Comparison of ENCODE assay signal across 11 mouse cellular contexts in the genomic region with DNA sequence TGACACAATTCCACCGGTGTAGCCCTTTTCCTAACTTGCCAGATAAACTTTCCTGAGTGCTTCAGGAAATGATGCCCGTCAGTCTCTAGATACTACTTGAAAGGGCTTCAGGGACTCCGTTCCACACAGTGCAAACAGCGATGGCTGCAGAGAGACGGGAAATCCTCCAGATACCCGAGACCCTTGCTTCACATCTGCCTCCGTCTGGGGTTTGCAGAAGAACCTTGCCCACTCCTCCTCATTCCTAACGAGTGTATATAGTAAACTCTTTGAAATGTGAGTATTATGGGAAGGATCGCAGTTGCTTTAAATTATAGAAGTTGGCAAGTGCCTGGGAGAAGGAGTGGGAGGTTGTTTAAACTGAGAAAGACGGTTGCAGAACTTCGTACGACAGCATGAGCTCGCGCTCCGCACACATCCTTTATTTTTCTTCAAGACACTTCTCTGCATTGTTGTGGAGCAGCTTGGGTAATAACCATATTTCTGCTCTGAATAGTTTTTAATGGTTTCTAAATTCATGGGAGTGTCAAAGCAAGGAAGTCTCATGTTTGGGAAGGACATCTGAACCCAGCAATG. TPM values are rescaled to one million over a fixed set of nuclear protein-coding genes. Genes with fewer than 3 reads are reported as not detected.
A peak's percentile ranks its signal among the peaks of the same experiment; 100 is the strongest.
DNase-seq lines count a peak whose midpoint lies in the region; ATAC-seq lines count a peak whose summit lies in the region.
"Had no signal": no experiment of that assay in that cellular context is flagged by ENCODE, and none has a peak within 500 bp of the region (broad histone marks: within the 10 kb centered on the region; RNA-seq: fewer than 3 reads in every experiment).

Gene C1qtnf7 (plus strand): TSS at position 138 of the 576 bp plus-strand sequence.

- no peak; the same call in 1 of the 2 replicates for ATAC-seq in embryonic facial prominence, embryonic 14.5 days (ENCODE audit: low read depth)
- ATAC-seq in granulocyte monocyte progenitor cell, adult 5-6 weeks (replicated peaks; ENCODE audit: poor library complexity, severe bottlenecking) = no peak

- H3K4me1 ChIP-seq in embryonic facial prominence, embryonic 14.5 days (ENCODE audit: control insufficient read depth, insufficient read depth, low read length) = no peaks in the 10 kb centered on the region; the same call in 1 of the 2 replicates

- H3K4me3 ChIP-seq in embryonic facial prominence, embryonic 14.5 days (ENCODE audit: low read depth, low read length) = peak within 1 kb of the TSS; percentile 34

- peak within 1 kb of the TSS; percentile 50 for H3K4me2 ChIP-seq in embryonic facial prominence, embryonic 14.5 days (ENCODE audit: low read depth, low read length)
- H3K4me2 ChIP-seq: midbrain, embryonic 11.5 days had no signal

- intact Hi-C loops in left cerebral cortex, postnatal 14 days (cut with DNase I) = no loop called here
- intact Hi-C loops in left cerebral cortex, postnatal 10 days (cut with DNase I) = no loop called here

- H3K9ac ChIP-seq in embryonic facial prominence, embryonic 14.5 days (ENCODE audit: low read depth, low read length) = peak within 1 kb of the TSS; percentile 51

- H3K27me3 ChIP-seq in embryonic facial prominence, embryonic 14.5 days (replicated peaks; ENCODE audit: control insufficient read depth, insufficient read depth, low read length) = no peaks in the 10 kb centered on the region

- peak; percentile 43 to 51 for DNase-seq in left cerebral cortex, postnatal 14 days (ENCODE audit: low spot score in 2 of 2)
- no peak for DNase-seq in left cerebral cortex, postnatal 10 days (ENCODE audit: extremely low spot score in 1 of 2, low spot score in 2 of 2)
- DNase-seq in embryonic facial prominence, embryonic 14.5 days (ENCODE audit: low spot score) = no peak
- DNase-seq in kidney, postnatal 4 days = peak; percentile 22 to 44
- peak; percentile 35 to 45 for DNase-seq in right cerebral cortex, postnatal 10 days (ENCODE audit: low spot score in 2 of 2)
- no peak for DNase-seq in urinary bladder, postnatal 14 days (ENCODE audit: low spot score)
- DNase-seq in adrenal gland, postnatal 25 days = no peak
- DNase-seq: cerebellum, adult 9-11 months had no signal

- peak within 1 kb of the TSS; percentile 67 for H3K27ac ChIP-seq in embryonic facial prominence, embryonic 14.5 days (replicated peaks; ENCODE audit: low read depth, low read length)

- WGBS in embryonic facial prominence, embryonic 14.5 days = 24% methylated on average over 15 of the region's 15 CpGs

- no peaks in the 10 kb centered on the region for H3K36me3 ChIP-seq in embryonic facial prominence, embryonic 14.5 days (ENCODE audit: control insufficient read depth, insufficient read depth, low read length)

- no peaks in the 10 kb centered on the region for H3K9me3 ChIP-seq in embryonic facial prominence, embryonic 14.5 days (ENCODE audit: control insufficient read depth, low read length)

RNA-seq across cellular contexts. Expression of gene C1qtnf7, which starts in this region (rescaled TPM):
- 1 to 10 TPM; 1.7 to 2.4 TPM for total RNA-seq in left cerebral cortex, postnatal 14 days (2021)
- 1 to 10 TPM; 1.3 to 1.6 TPM for total RNA-seq in left cerebral cortex, postnatal 10 days (2021)
- 19.7 and 20.1 TPM in 2 replicates for polyA plus RNA-seq in embryonic facial prominence, embryonic 14.5 days (2014; fragmentation: Nextera tagmentation; extraction: Ambion mirVana)
- total RNA-seq in granulocyte monocyte progenitor cell, adult 5-6 weeks (2014; fragmentation: Nextera tagmentation) = not detected in 2 replicates
- not detected in 2 replicates for total RNA-seq in granulocyte monocyte progenitor cell, adult 5-6 weeks (2017)
- 2.3 and 7.5 TPM in 2 replicates for total RNA-seq in adrenal gland, postnatal 25 days (2021)
- total RNA-seq: hematopoietic stem cell, adult 5-6 weeks had no signal

Comparison
In these comparisons a context has a peak if more than half of its experiments do, and no peak if none do; other contexts are left out.
1. DNase-seq: peak in left cerebral cortex, postnatal 14 days (2 of 2), kidney, postnatal 4 days (2 of 2) and right cerebral cortex, postnatal 10 days (2 of 2); none in left cerebral cortex, postnatal 10 days (0 of 2), embryonic facial prominence, embryonic 14.5 days (single experiment), urinary bladder, postnatal 14 days (single experiment) and adrenal gland, postnatal 25 days (single experiment).